Mouse (Mus musculus) liver, postnatal 0 days (tissue): ENCODE data around the gene Hoxa7.

Experiments
- CTCF ChIP-seq: sonication (generic); IDR thresholded peaks from 2 replicates; pipeline ENCODE4 v1.5.1; 2016; ENCODE audit warnings: antibody characterized with exemption, low read depth
- EP300 ChIP-seq: IDR thresholded peaks from 2 replicates; pipeline ENCODE4 v1.6.1; 2016; ENCODE audit warnings: antibody characterized with exemption, low read depth, mild to moderate bottlenecking

DNA sequence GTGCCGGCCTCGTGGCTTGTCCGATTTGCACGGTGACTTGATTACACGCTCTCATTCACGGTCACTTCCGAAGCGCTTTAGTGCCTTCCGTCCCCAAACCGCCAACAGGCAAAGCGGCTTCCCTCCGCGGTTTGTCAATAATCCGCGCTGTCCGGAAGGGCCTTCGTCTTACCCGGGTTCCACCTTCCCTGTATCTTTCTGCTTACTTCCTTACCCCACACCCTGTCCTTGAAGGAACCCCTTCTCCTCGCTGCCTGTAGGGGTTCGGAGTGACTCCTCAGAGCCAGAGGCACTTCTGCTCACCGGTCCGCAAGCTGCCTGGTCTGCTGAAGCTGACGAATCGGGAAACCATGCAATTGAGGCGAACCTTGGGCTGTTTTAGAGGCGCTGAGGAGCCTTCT, 24.7 kb upstream of the Hoxa7 start:
- TF ChIP-seq CTCF, result no peak
- no peak for TF ChIP-seq EP300
